Mouse (Mus musculus) stomach, postnatal 0 days (tissue): Measurements from ENCODE around the gene Gm20441.

Source experiments
- CTCF ChIP-seq: IDR thresholded peaks from 2 replicates; pipeline ENCODE4 v1.5.1; 2016; ENCODE audit warnings: antibody characterized with exemption, low read depth, mild to moderate bottlenecking, moderate library complexity
- EP300 ChIP-seq: optimal IDR thresholded peaks from 2 replicates; pipeline ENCODE3; 2016; ENCODE audit warnings: antibody characterized with exemption

DNA sequence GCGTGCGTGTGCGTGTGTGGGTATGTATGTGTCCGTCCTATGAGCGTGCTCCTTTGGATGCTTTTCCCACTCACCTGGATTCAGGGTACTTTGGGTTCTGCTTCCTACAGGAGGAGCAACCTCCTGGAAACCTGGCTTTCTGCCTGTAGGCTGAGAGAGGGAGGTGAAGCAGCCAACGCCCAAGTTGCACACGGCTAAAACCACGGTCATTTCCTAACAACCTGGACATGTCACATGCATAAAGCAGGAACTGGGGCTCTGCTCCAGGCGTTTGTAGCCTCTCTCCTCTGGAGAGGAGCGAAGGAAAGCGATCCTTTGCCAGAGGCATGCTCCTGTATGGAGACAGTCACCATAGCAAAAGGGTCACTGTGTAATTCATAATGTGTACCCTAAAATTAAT lies 24.0 kb downstream of the Gm20441 start:
- no peak for TF ChIP-seq EP300
- TF ChIP-seq CTCF: no peak
